Mouse (Mus musculus) ES-E14 (cell line): ENCODE measurements around the gene Grem2. TPM values are rescaled to one million over a fixed set of nuclear protein-coding genes. Genes with fewer than 3 reads are reported as not detected.
A peak's percentile ranks its signal among the peaks of the same experiment; 100 is the strongest.

ENCODE experiments used
- DNase-seq: peaks from one replicate; pipeline ENCODE4 v3.0.0-alpha.2; 2013; ENCODE audit warnings: low read depth, low spot score
- H3K27ac ChIP-seq: 2 replicates; pipeline ENCODE4 v1.5.1; 2012; ENCODE audit warnings: low read depth, mild to moderate bottlenecking, low read length, moderate library complexity, mixed read lengths; ENCODE audit not compliant: poor library complexity, insufficient read depth, severe bottlenecking
- H3K36me3 ChIP-seq: 2 replicates; pipeline ENCODE4 v1.6.1; 2012; ENCODE audit warnings: mild to moderate bottlenecking, low read length, moderate library complexity, mixed read lengths; ENCODE audit not compliant: control insufficient read depth, poor library complexity, insufficient read depth, severe bottlenecking
- H3K4me1 ChIP-seq, 2 experiments: fragments of 150-350 bp in 1 of 2; sonication (generic) in 1 of 2; 2 replicates each; pipeline ENCODE4 v1.6.1; 2012; ENCODE audit warnings: low read length in 2 of 2, mild to moderate bottlenecking in 1 of 2, mixed read lengths in 1 of 2; ENCODE audit not compliant: control insufficient read depth in 2 of 2, insufficient read depth in 2 of 2, poor library complexity in 1 of 2
- H3K4me3 ChIP-seq, 2 experiments: fragments of 150-350 bp in 1 of 2; sonication (generic) in 1 of 2; 2 replicates each; pipeline ENCODE4 v1.5.1; 2012; ENCODE audit warnings: low read length in 2 of 2, low read depth in 1 of 2, mild to moderate bottlenecking in 1 of 2, mixed read lengths in 1 of 2; ENCODE audit not compliant: insufficient read depth in 1 of 2, poor library complexity in 1 of 2, severe bottlenecking in 1 of 2
- H3K9ac ChIP-seq: 2 replicates; pipeline ENCODE4 v1.6.1; 2012; ENCODE audit warnings: low read depth, mild to moderate bottlenecking, low read length, mixed read lengths; ENCODE audit not compliant: poor library complexity, insufficient read depth, severe bottlenecking
- H3K9me3 ChIP-seq: fragments of 150-350 bp; sonication (generic); 2 replicates; pipeline ENCODE4 v1.6.1; 2012; ENCODE audit warnings: low read depth, mild to moderate bottlenecking, low read length; ENCODE audit not compliant: control insufficient read depth, insufficient read depth
- CHD2 ChIP-seq: IDR thresholded peaks from 2 replicates; pipeline ENCODE4 v1.6.1; 2014; ENCODE audit warnings: mild to moderate bottlenecking, low read depth, low read length, inconsistent platforms
- HCFC1 ChIP-seq: IDR thresholded peaks from 2 replicates; pipeline ENCODE4 v1.6.1; 2012; ENCODE audit warnings: low read length, inconsistent platforms, borderline replicate concordance; ENCODE audit not compliant: insufficient read depth
- MAFK ChIP-seq: IDR thresholded peaks from 2 replicates; pipeline ENCODE4 v1.6.1; 2014; ENCODE audit warnings: mild to moderate bottlenecking, low read depth, low read length, inconsistent platforms; ENCODE audit not compliant: insufficient read depth
- ZC3H11A ChIP-seq: IDR thresholded peaks from 2 replicates; pipeline ENCODE4 v1.6.1; 2012; ENCODE audit warnings: low read depth, mild to moderate bottlenecking, inconsistent platforms, low read length, borderline replicate concordance
- ZNF384 ChIP-seq: IDR thresholded peaks from 2 replicates; pipeline ENCODE4 v1.6.1; 2012; ENCODE audit warnings: low read depth, low read length, inconsistent platforms
- in situ Hi-C, 2 experiments: fragments of 600-800 bp; cut with MboI; formaldehyde crosslinking; loops; one replicate each; pipeline ENCODE4 v1.15.1; 2025; ENCODE audit warnings: low sequenced_read_pairs in 2 of 2, inconsistent platforms in 1 of 2; ENCODE audit not compliant: unreplicated experiment in 2 of 2
- total RNA-seq: library from RNA; depleted of rRNA; stranded (reverse); fragments of 300-350 nt; gene quantifications from 2 replicates; pipeline ENCODE4 v1.2.3, GENCODE M21; 2012; rRNA removed

Gene Grem2
- 0.11 and 0.36 TPM in 2 replicates for total RNA-seq

- no peak for TF ChIP-seq CHD2
- TF ChIP-seq MAFK: no peak
- TF ChIP-seq ZC3H11A: no peak
- TF ChIP-seq ZNF384: no peak
- TF ChIP-seq HCFC1: no peak
- H3K4me3 ChIP-seq: peak within 1 kb of the TSS; percentile 64 to 66
- H3K9ac ChIP-seq: peak within 1 kb of the TSS; percentile 46; the same call in 1 of the 2 replicates
- in situ Hi-C loops: no loop called here
- H3K27ac ChIP-seq: no peak within 1 kb of the TSS
- no peaks in the 10 kb centered on the region for H3K4me1 ChIP-seq
- no peaks in the 10 kb centered on the region for H3K9me3 ChIP-seq
- H3K36me3 ChIP-seq: no peaks in the 10 kb centered on the region
- DNase-seq: peak; percentile 29
Observed at GRCm38 (mm10) chr1:174921298-174921955, at the start of gene Grem2. Grem2 (minus strand) TSS chr1:174921819.

DNA sequence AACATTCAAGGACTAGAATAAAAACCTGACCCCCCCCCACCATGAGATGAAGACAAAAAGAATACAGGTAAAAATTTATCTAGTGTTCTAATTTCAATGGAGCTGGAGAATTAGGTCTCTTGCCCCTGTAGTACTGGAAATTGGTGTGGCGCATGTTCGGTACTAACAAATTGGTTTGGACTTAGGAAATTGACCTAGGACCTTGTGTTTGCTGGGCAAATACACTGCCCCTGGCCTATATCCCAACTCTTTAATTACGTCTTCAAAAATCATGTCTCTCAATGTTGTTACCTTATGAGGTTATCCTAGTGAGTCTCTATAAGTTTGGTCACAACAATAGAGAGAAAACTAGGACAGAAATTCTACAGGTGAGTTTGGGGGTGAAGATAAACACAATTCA is 38.2 kb upstream of the Grem2 start:
- Histone ChIP-seq H3K36me3 (no peaks in the 10 kb centered on the region), H3K9ac (no peak overlapping the region), H3K9me3 (no peaks in the 10 kb centered on the region), H3K4me1 (no peaks in the 10 kb centered on the region), H3K4me3 (no peak overlapping the region), H3K27ac (no peak overlapping the region)
- no peak for DNase-seq
- in situ Hi-C loops: no loop called here
- TF ChIP-seq CHD2: no peak
- TF ChIP-seq HCFC1: no peak
- TF ChIP-seq ZC3H11A: no peak
- TF ChIP-seq MAFK: no peak
- no peak for TF ChIP-seq ZNF384

DNA sequence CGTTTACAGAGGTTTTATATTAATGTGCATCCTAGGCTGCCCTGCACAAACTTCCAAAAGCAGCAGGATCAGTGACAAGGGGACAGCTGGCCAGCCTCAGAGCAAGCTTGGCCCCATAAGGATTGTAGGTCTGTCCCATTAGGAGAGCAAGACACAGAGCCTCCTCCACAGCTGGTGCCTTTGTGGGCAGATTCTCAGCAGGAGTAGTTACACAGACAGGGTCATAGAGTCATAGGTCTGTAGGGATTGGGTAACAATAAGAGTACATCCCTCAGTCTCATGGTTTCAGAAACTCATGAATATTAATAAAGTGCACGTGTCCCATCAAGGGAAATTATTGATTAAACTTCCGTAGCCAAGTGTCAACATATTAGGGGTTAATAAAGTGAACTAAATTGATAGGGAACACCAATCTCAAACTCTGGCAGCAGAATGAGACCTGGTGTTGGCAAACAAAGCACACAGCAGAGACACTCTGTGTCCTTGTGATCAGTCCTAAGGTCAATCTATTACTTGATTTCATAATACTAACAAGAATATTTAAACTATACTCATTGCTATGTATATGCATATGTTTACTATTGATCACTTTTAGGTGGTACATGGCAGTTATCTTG is 9.5 kb upstream of the Grem2 start:
- Histone ChIP-seq H3K4me3 (no peak overlapping the region), H3K9ac (no peak overlapping the region), H3K36me3 (no peaks in the 10 kb centered on the region), H3K27ac (no peak overlapping the region), H3K4me1 (no peaks in the 10 kb centered on the region), H3K9me3 (no peaks in the 10 kb centered on the region)
- no peak for DNase-seq
- in situ Hi-C loops: no loop called here
- TF ChIP-seq CHD2 (no peak), ZNF384 (no peak), MAFK (no peak), ZC3H11A (no peak), HCFC1 (no peak)

DNA sequence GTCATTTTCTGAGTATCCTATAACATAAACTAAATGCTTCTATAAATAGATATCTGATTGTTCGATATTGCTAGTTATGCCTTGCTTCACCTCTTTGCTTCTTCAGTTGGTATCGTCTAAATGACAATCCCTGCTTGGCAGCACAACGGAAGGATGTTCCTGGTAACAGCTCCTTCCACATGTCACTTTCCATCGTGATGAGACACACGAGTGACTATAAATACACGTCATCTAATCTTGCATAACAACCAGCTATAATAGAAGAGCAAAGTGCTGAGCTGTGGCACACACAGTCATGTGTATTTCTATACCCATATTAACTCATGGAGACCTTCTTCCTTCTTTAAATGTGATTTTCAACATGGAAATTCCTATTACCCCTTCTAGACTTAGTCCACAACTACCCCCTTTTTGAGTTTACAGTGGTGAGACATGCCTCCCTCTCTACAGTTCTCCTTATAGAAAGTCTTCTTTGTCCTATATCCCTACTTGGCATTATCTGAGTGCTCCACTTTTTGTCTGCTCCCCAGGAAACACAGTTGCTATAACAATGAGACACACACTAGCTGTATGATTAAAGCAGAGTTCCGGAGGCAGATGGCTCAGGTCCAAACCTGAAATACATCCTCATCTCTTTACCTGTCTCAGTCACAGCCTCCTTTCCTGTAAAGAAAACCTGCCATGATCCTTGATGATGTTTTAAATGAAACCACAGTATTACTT is 8.0 kb upstream of the Grem2 start:
- Histone ChIP-seq H3K4me1 (no peaks in the 10 kb centered on the region), H3K36me3 (no peaks in the 10 kb centered on the region), H3K9me3 (no peaks in the 10 kb centered on the region), H3K4me3 (no peak overlapping the region), H3K27ac (no peak overlapping the region), H3K9ac (no peak overlapping the region)
- TF ChIP-seq ZC3H11A (no peak), ZNF384 (no peak), MAFK (no peak), HCFC1 (no peak), CHD2 (no peak)
- in situ Hi-C loops: no loop called here
- DNase-seq: no peak
